Mouse (Mus musculus) heart, adult 2 months (tissue): ENCODE data around the gene Etfb.

ENCODE experiments used
- CTCF ChIP-seq: fragments of 200-600 bp; IDR thresholded peaks from 2 replicates; pipeline ENCODE4 v1.8.1; 2022; ENCODE audit warnings: antibody characterized with exemption, mild to moderate bottlenecking, moderate library complexity
- EP300 ChIP-seq: fragments of 200-500 bp; IDR thresholded peaks from 2 replicates; pipeline ENCODE4 v1.6.1; 2011; ENCODE audit warnings: low read depth, low read length, control low read depth; ENCODE audit not compliant: insufficient read depth
- POLR2A ChIP-seq: fragments of 200-500 bp; IDR thresholded peaks from 2 replicates; pipeline ENCODE4 v1.6.1; 2011; ENCODE audit warnings: mild to moderate bottlenecking, low read depth, low read length, control low read depth; ENCODE audit not compliant: insufficient read depth

DNA sequence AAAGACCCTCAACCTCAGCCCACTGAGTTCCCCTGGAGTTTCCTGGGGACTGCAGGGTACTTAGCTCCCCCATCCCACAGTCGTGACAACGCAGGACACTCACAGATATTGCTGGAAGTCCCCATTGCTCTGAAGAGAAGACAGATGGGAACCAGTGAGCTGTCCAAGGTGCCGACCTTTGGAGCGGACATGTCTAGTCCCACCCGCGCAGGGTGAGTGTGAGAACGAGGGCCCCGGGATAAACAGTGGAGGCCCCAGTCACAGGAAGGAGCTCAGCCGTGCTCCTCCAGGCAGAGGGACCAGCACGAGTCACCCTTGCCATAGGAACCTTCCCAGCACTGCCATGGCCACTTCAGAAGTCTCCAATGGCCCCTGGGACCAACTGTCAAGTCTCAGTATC, 39.4 kb downstream of the Etfb start:
- no peak for TF ChIP-seq CTCF
- no peak for TF ChIP-seq POLR2A
- no peak for TF ChIP-seq EP300
